Comparison of ENCODE assay signal across 7 mouse cellular contexts in the genomic region with DNA sequence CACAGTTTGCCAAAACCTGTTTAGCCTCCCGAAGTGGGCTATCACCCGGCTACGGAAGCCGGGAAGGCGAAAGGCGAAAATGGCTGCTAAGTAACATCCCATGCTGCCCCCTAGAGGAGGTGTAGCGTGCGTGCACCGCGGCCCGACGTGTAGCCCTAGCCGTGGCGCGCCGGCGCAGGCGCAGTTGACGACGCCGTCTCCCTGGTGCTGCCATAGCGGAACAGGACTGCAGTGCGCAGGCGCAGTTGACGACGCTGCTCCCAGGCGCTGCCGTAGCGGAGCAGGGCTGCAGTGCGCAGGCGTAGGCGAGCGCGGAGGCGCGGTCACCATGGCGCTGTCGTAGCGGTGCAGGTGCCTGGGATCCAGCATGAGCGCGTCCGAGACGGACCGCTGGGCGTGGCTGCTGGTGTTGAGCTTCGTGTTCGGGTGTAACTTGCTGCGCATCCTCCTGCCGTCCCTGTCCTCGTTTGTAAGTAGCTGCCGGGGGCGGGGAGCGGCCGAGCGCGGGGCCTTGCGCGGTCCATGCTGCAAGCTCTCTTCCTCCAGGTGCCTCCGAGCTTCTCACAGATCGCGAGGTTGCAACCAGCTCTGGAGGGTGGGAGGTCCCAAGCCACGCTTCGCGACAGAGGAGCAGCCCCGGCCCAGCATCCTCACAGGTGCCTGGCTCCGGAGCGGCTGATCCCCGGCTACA. TPM values are rescaled to one million over a fixed set of nuclear protein-coding genes. Genes with fewer than 3 reads are reported as not detected.
A peak's percentile ranks its signal among the peaks of the same experiment; 100 is the strongest.
DNase-seq lines count a peak whose midpoint lies in the region; ATAC-seq lines count a peak whose summit lies in the region.

Gene Wrb (plus strand): TSS at position 298 of the 691 bp plus-strand sequence.

- peak; percentile 98 for ATAC-seq in embryonic facial prominence, embryonic 12.5 days (ENCODE audit: insufficient number of reproducible peaks, insufficient read depth, low FRiP score, low TSS enrichment)
- ATAC-seq in limb, embryonic 11.5 days (ENCODE audit: insufficient number of reproducible peaks, low FRiP score, low TSS enrichment, low read depth), result peak; percentile 97
- peak; percentile 94 for ATAC-seq in midbrain, embryonic 14.5 days (ENCODE audit: low FRiP score, low TSS enrichment)

- peaks cover 10% of the 10 kb centered on the region for H3K4me1 ChIP-seq in embryonic facial prominence, embryonic 12.5 days
- H3K4me1 ChIP-seq in limb, embryonic 11.5 days (ENCODE audit: control insufficient read depth, insufficient read depth, low read length), result peaks cover 5% of the 10 kb centered on the region
- peaks cover 8% of the 10 kb centered on the region for H3K4me1 ChIP-seq in midbrain, embryonic 14.5 days (ENCODE audit: control insufficient read depth, insufficient read depth, low read length)

- no peaks in the 10 kb centered on the region for H3K36me3 ChIP-seq in embryonic facial prominence, embryonic 12.5 days
- 0 out of 2 replicates have a peak, but pooled peaks cover 2% of the 10 kb centered on the region for H3K36me3 ChIP-seq in limb, embryonic 11.5 days (ENCODE audit: control insufficient read depth, insufficient read depth, low read length)
- H3K36me3 ChIP-seq in midbrain, embryonic 14.5 days (ENCODE audit: control insufficient read depth, insufficient read depth, low read length), result no peaks in the 10 kb centered on the region

- no peaks in the 10 kb centered on the region; the same call in 1 of the 2 replicates for H3K9me3 ChIP-seq in embryonic facial prominence, embryonic 12.5 days
- H3K9me3 ChIP-seq in limb, embryonic 11.5 days (ENCODE audit: control insufficient read depth, low read length), result no peaks in the 10 kb centered on the region
- no peaks in the 10 kb centered on the region for H3K9me3 ChIP-seq in midbrain, embryonic 14.5 days (ENCODE audit: control insufficient read depth, low read length)

- DNase-seq in adrenal gland, postnatal 25 days, result peak; percentile 100
- DNase-seq in heart, adult 11 months, result peak; percentile 100
- DNase-seq in kidney, adult 18-20 months, result peak; percentile 99
- DNase-seq in limb, embryonic 11.5 days (ENCODE audit: low spot score), result peak; percentile 100
- peak; percentile 100 for DNase-seq in midbrain, embryonic 14.5 days
- peak; percentile 99 to 100 for DNase-seq in spleen, adult 18-20 months

- H3K4me3 ChIP-seq in embryonic facial prominence, embryonic 12.5 days, result peak within 1 kb of the TSS; percentile 81
- H3K4me3 ChIP-seq in limb, embryonic 11.5 days (ENCODE audit: low read depth, low read length), result peak within 1 kb of the TSS; percentile 72
- peak within 1 kb of the TSS; percentile 69 for H3K4me3 ChIP-seq in midbrain, embryonic 14.5 days (replicated peaks; ENCODE audit: low read depth, low read length)

- no peaks in the 10 kb centered on the region for H3K27me3 ChIP-seq in embryonic facial prominence, embryonic 12.5 days
- no peaks in the 10 kb centered on the region for H3K27me3 ChIP-seq in limb, embryonic 11.5 days (ENCODE audit: control insufficient read depth, insufficient read depth, low read length)
- no peaks in the 10 kb centered on the region for H3K27me3 ChIP-seq in midbrain, embryonic 14.5 days (ENCODE audit: control insufficient read depth, insufficient read depth, low read length)

- peak within 1 kb of the TSS; percentile 46; the same call in 1 of the 2 replicates for H3K27ac ChIP-seq in embryonic facial prominence, embryonic 12.5 days
- H3K27ac ChIP-seq in limb, embryonic 11.5 days (replicated peaks; ENCODE audit: low read depth, low read length), result no peak within 1 kb of the TSS
- H3K27ac ChIP-seq in midbrain, embryonic 14.5 days (replicated peaks; ENCODE audit: low read depth, low read length), result peak within 1 kb of the TSS; percentile 71

- WGBS in embryonic facial prominence, embryonic 12.5 days, result under 1% methylated on average over 68 of the region's 68 CpGs
- under 1% methylated on average over 68 of the region's 68 CpGs for WGBS in limb, embryonic 11.5 days
- under 1% methylated on average over 68 of the region's 68 CpGs for WGBS in midbrain, embryonic 14.5 days

- peak within 1 kb of the TSS; percentile 79 for H3K4me2 ChIP-seq in embryonic facial prominence, embryonic 12.5 days (replicated peaks)
- peak within 1 kb of the TSS; percentile 78 for H3K4me2 ChIP-seq in limb, embryonic 11.5 days (ENCODE audit: low read depth, severe bottlenecking)
- H3K4me2 ChIP-seq in midbrain, embryonic 14.5 days (ENCODE audit: low read length), result peak within 1 kb of the TSS; percentile 73

- peak within 1 kb of the TSS; percentile 70 for H3K9ac ChIP-seq in embryonic facial prominence, embryonic 12.5 days
- peak within 1 kb of the TSS; percentile 64 for H3K9ac ChIP-seq in limb, embryonic 11.5 days (ENCODE audit: low read length)
- H3K9ac ChIP-seq in midbrain, embryonic 14.5 days (replicated peaks; ENCODE audit: low read length), result peak within 1 kb of the TSS; percentile 77

RNA-seq across cellular contexts. Expression of gene Wrb, which starts in this region (rescaled TPM):
- total RNA-seq in adrenal gland, postnatal 25 days (2021), result 23.5 and 38.5 TPM in 2 replicates
- polyA plus RNA-seq in embryonic facial prominence, embryonic 12.5 days (2016; fragmentation: Nextera tagmentation; extraction: Ambion mirVana), result 69.8 and 73.7 TPM in 2 replicates
- polyA plus RNA-seq in limb, embryonic 11.5 days (2014; fragmentation: Nextera tagmentation; extraction: Ambion mirVana), result 74.0 and 75.7 TPM in 2 replicates
- 229 and 232 TPM in 2 replicates for polyA plus RNA-seq in midbrain, embryonic 14.5 days (2014; fragmentation: Nextera tagmentation; extraction: Ambion mirVana)
